Mouse (Mus musculus): ENCODE data around the gene Kif26a.

- TF ChIP-seq CTCF (IDR thresholded peaks at IDR 0.05) (no peak), EP300 (IDR thresholded peaks at IDR 0.05; ENCODE audit: insufficient read depth, low read depth, low read length) (no peak)
Measured at GRCm38 (mm10) chr12:112111323-112111722, 34.7 kb upstream of the Kif26a start.
